Mouse (Mus musculus): ENCODE measurements around the gene Rnf182. TPM values are rescaled to one million over a fixed set of nuclear protein-coding genes. Genes with fewer than 3 reads are reported as not detected.
A peak's percentile ranks its signal among the peaks of the same experiment; 100 is the strongest.

The Rnf182 gene
- polyA plus RNA-seq, 1 experiment from 2014 or later: not detected

DNA sequence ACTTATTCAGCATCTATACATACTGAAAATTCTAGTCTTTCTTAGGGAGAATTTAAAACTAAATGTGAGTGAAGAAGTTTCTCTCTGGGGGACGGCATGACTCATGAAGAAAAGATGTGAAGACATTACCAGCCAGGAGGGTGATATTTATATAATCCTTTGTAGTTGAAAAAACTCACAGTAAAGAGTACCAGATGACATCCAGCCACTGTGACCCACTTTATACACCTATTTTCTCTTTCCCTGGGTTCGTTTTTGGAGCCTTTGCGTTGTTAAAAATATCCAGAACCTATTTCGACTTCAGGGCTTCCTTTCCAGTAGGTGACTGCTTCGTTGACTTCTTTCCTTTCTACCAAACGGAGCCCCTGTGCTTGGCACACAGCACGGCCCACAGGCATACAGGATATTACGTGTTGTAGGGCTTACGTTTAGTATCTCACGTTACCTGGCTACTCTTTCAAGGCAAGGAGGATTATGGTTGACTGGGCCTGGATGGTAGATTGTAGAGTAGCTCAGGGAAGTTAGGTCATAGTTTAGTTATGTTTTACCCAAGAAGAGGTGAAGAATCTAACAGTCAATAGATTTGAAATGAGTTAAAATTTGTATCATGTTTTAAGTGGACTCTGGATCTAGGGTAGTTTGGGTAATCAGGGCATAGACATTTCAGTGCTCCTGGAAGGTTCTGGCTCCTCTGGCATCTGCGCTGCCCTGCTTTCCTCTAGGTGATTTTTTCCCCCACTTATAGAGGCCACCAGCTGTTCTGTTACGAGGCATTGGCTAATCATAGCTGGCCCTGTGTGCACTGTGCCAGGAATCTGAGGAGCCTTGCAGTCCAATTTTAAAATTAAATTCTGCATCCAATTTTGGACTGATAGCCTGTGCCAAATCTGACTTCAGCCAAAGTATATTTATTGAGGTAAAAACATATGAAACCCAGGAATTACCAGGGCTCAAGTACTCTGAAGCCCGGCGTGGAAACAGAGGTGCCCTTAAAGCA lies 27.4 kb upstream of the Rnf182 start:
- no peak for DNase-seq
- WGBS (ENCODE audit: insufficient replicate concordance): 79% methylated on average over 14 of the region's 14 CpGs
- TF ChIP-seq CTCF (IDR thresholded peaks at IDR 0.05; ENCODE audit: low read depth) (no peak), EP300 (IDR thresholded peaks at IDR 0.05; ENCODE audit: low read depth) (no peak)

GRCm38 (mm10) chr13:43591828-43592680 lies 23.5 kb upstream of the Rnf182 start:
- DNase-seq (no peak), ATAC-seq (no peak)
- no peaks in the 10 kb centered on the region for H3K4me1 ChIP-seq (ENCODE audit: insufficient read depth)
- no peaks in the 10 kb centered on the region for H3K36me3 ChIP-seq (replicated peaks; ENCODE audit: insufficient read depth, low read length)
- no peak overlapping the region for H3K27ac ChIP-seq (ENCODE audit: low read depth)
- H3K27me3 ChIP-seq (ENCODE audit: insufficient read depth, low read length): peaks cover 4% of the 10 kb centered on the region; the same call in 1 of the 2 replicates
- no peaks in the 10 kb centered on the region for H3K9me3 ChIP-seq (ENCODE audit: low read length)
- WGBS (ENCODE audit: insufficient replicate concordance): 69% methylated on average over 28 of the region's 28 CpGs
- TF ChIP-seq EP300 (IDR thresholded peaks at IDR 0.05; ENCODE audit: low read depth) (no peak), CTCF (IDR thresholded peaks at IDR 0.05; ENCODE audit: low read depth) (no peak)
- no peak overlapping the region for H3K9ac ChIP-seq (replicated peaks)
- H3K4me2 ChIP-seq (ENCODE audit: low read depth, low read length): no peak overlapping the region
- H3K4me3 ChIP-seq (ENCODE audit: low read depth, low read length): no peak overlapping the region

More for the DNA sequence above, 27.4 kb upstream of the Rnf182 start:
- no peak overlapping the region for H3K27ac ChIP-seq (ENCODE audit: low read depth)
- ATAC-seq: no peak
- H3K9me3 ChIP-seq (ENCODE audit: low read length): no peaks in the 10 kb centered on the region
- H3K27me3 ChIP-seq (ENCODE audit: insufficient read depth, low read length): peaks cover 4% of the 10 kb centered on the region; the same call in 1 of the 2 replicates
- H3K4me1 ChIP-seq (ENCODE audit: insufficient read depth): no peaks in the 10 kb centered on the region
- no peaks in the 10 kb centered on the region for H3K36me3 ChIP-seq (replicated peaks; ENCODE audit: insufficient read depth, low read length)
- no peak overlapping the region for H3K9ac ChIP-seq (replicated peaks)
- no peak overlapping the region for H3K4me2 ChIP-seq (ENCODE audit: low read depth, low read length)
- no peak overlapping the region for H3K4me3 ChIP-seq (ENCODE audit: low read depth, low read length)

DNA sequence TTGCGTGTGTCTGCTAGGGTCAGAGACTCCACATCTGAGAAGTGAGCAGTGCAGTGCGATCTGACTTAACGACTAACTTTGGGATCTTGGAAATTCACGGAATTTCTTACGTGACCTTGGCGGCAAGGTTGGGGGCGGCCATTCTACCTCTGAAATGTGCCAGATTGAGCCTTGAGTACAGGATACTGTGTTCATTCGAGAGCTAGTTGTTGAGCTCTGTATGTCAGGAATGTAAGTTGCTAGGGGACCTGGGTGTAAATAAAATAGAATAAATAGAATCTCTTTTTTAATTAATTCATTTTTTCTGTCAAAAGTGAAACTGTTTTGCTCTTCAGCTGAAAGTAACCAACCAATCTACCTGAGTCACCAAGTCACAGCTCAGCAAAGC lies 22.8 kb upstream of the Rnf182 start:
- no peak for DNase-seq
- Histone ChIP-seq H3K9ac (replicated peaks) (no peak overlapping the region), H3K36me3 (replicated peaks; ENCODE audit: insufficient read depth, low read length) (no peaks in the 10 kb centered on the region), H3K27me3 (ENCODE audit: insufficient read depth, low read length) (peaks cover 4% of the 10 kb centered on the region; the same call in 1 of the 2 replicates), H3K27ac (ENCODE audit: low read depth) (no peak overlapping the region), H3K4me3 (ENCODE audit: low read depth, low read length) (no peak overlapping the region), H3K4me1 (ENCODE audit: insufficient read depth) (no peaks in the 10 kb centered on the region), H3K4me2 (ENCODE audit: low read depth, low read length) (no peak overlapping the region), H3K9me3 (ENCODE audit: low read length) (no peaks in the 10 kb centered on the region)
- ATAC-seq: no peak
- 60% methylated on average over 8 of the region's 8 CpGs for WGBS (ENCODE audit: insufficient replicate concordance)
- TF ChIP-seq CTCF (IDR thresholded peaks at IDR 0.05; ENCODE audit: low read depth) (no peak), EP300 (IDR thresholded peaks at IDR 0.05; ENCODE audit: low read depth) (no peak)

- TF ChIP-seq EP300 (IDR thresholded peaks at IDR 0.05; ENCODE audit: low read depth) (no peak), CTCF (IDR thresholded peaks at IDR 0.05; ENCODE audit: low read depth) (peak; percentile 81)
- WGBS (ENCODE audit: insufficient replicate concordance): 58% methylated on average over 4 of the region's 4 CpGs
- H3K4me1 ChIP-seq (ENCODE audit: insufficient read depth): no peaks in the 10 kb centered on the region
- no peaks in the 10 kb centered on the region for H3K9me3 ChIP-seq (ENCODE audit: low read length)
- no peak overlapping the region for H3K4me3 ChIP-seq (ENCODE audit: low read depth, low read length)
- ATAC-seq (no peak), DNase-seq (peak; percentile 49)
- no peak overlapping the region for H3K27ac ChIP-seq (ENCODE audit: low read depth)
- H3K36me3 ChIP-seq (replicated peaks; ENCODE audit: insufficient read depth, low read length): no peaks in the 10 kb centered on the region
- no peak overlapping the region for H3K4me2 ChIP-seq (ENCODE audit: low read depth, low read length)
- H3K27me3 ChIP-seq (ENCODE audit: insufficient read depth, low read length): peaks cover 4% of the 10 kb centered on the region; the same call in 1 of the 2 replicates
- H3K9ac ChIP-seq (replicated peaks): no peak overlapping the region
Measured at GRCm38 (mm10) chr13:43595896-43596295, 19.6 kb upstream of the Rnf182 start.

GRCm38 (mm10) chr13:43600967-43601366 lies 14.5 kb upstream of the Rnf182 start:
- TF ChIP-seq CTCF (IDR thresholded peaks at IDR 0.05; ENCODE audit: low read depth): no peak
- no peak for TF ChIP-seq EP300 (IDR thresholded peaks at IDR 0.05; ENCODE audit: low read depth)
- no peak overlapping the region for H3K4me3 ChIP-seq (ENCODE audit: low read depth, low read length)
- WGBS (ENCODE audit: insufficient replicate concordance): 75% methylated on average over 6 of the region's 6 CpGs
- no peak overlapping the region for H3K27ac ChIP-seq (ENCODE audit: low read depth)
- H3K27me3 ChIP-seq (ENCODE audit: insufficient read depth, low read length): no peaks in the 10 kb centered on the region
- H3K9me3 ChIP-seq (ENCODE audit: low read length): no peaks in the 10 kb centered on the region
- ATAC-seq: no peak
- no peaks in the 10 kb centered on the region for H3K36me3 ChIP-seq (replicated peaks; ENCODE audit: insufficient read depth, low read length)
- H3K9ac ChIP-seq (replicated peaks): no peak overlapping the region
- H3K4me1 ChIP-seq (ENCODE audit: insufficient read depth): no peaks in the 10 kb centered on the region
- H3K4me2 ChIP-seq (ENCODE audit: low read depth, low read length): no peak overlapping the region
- DNase-seq: no peak

GRCm38 (mm10) chr13:43602440-43602839 lies 13.1 kb upstream of the Rnf182 start:
- Histone ChIP-seq H3K4me3 (ENCODE audit: low read depth, low read length) (no peak overlapping the region), H3K4me2 (ENCODE audit: low read depth, low read length) (no peak overlapping the region), H3K27ac (ENCODE audit: low read depth) (no peak overlapping the region), H3K9ac (replicated peaks) (no peak overlapping the region), H3K36me3 (replicated peaks; ENCODE audit: insufficient read depth, low read length) (no peaks in the 10 kb centered on the region), H3K4me1 (ENCODE audit: insufficient read depth) (no peaks in the 10 kb centered on the region), H3K27me3 (ENCODE audit: insufficient read depth, low read length) (no peaks in the 10 kb centered on the region), H3K9me3 (ENCODE audit: low read length) (no peaks in the 10 kb centered on the region)
- ATAC-seq (no peak), DNase-seq (no peak)
- TF ChIP-seq EP300 (IDR thresholded peaks at IDR 0.05; ENCODE audit: low read depth): no peak
- no peak for TF ChIP-seq CTCF (IDR thresholded peaks at IDR 0.05; ENCODE audit: low read depth)
- WGBS (ENCODE audit: insufficient replicate concordance): 72% methylated on average over 2 of the region's 2 CpGs

Data from liver, postnatal 0 days (tissue).